Mouse (Mus musculus) kidney, postnatal 36 days (tissue): Measurements from ENCODE around the gene Uck2.
A peak's percentile ranks its signal among the peaks of the same experiment; 100 is the strongest.

Experiments
- DNase-seq, 2 experiments: peaks; one replicate each; pipeline ENCODE4 v3.0.0; 2021 to 2022; ENCODE audit warnings: mixed read lengths in 2 of 2

Uck2 gene

GRCm38 (mm10) chr1:167205177-167205750 lies 79.9 kb downstream of the Uck2 start:
- no peak for DNase-seq

GRCm38 (mm10) chr1:167204421-167204820 lies 80.7 kb downstream of the Uck2 start:
- DNase-seq: no peak

GRCm38 (mm10) chr1:167194766-167195165 lies 90.4 kb downstream of the Uck2 start:
- no peak for DNase-seq

- DNase-seq: peak in 1 of 2 experiments; percentile 12
Measured at GRCm38 (mm10) chr1:167187791-167188190, 97.3 kb downstream of the Uck2 start.

- no peak for DNase-seq
Measured at GRCm38 (mm10) chr1:167181919-167182616, 103.1 kb downstream of the Uck2 start.
